Mouse (Mus musculus): ENCODE data around the gene Usp33. TPM values are rescaled to one million over a fixed set of nuclear protein-coding genes. Genes with fewer than 3 reads are reported as not detected.

Gene Usp33
- polyA plus RNA-seq, 1 experiment: 0.37 TPM

DNA sequence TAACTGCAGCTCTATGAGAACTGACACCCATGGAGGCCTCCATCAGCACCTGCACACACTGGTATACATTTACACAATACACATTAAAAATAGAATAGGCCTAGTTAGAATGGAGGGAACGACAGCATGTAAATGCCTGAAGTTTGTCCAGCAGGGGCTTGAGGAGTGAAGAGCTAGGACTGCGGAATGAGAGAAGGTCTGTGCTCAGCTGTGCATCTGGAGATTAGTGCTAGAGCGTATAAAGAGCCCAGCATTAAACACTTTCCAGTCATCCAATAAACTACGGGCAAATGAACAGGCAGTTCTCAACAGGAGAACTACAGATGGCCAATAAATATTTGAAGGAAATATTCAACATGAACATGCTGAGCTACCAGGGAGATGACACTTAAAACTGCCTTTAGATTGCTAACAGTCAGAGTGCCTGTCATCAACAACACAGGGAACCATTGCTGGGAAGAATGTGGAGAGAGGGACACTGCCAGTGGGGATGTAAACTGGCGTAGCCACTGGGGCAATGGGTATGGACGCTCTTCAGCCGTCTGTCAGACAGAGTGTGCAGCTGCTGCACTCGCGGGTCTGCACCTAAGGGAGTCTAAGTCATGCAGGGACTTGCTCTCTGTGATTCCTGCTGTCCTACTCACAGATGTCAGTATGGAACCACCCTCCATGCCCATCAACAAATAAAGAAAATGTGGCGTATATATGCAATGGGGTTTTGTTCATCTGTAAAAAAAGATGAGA lies 7.3 kb downstream of the Usp33 start:
- no peaks in the 10 kb centered on the region for H3K9me3 ChIP-seq (ENCODE audit: control insufficient read depth, low read length)
- peaks cover 57% of the 10 kb centered on the region for H3K36me3 ChIP-seq (ENCODE audit: control insufficient read depth)
- TF ChIP-seq TAL1 (IDR thresholded peaks at IDR 0.05; ENCODE audit: low read length): no peak
- TF ChIP-seq GATA1 (IDR thresholded peaks at IDR 0.05; ENCODE audit: low read length): no peak
- peaks cover 51% of the 10 kb centered on the region for H3K4me1 ChIP-seq (ENCODE audit: control insufficient read depth)
- no peaks in the 10 kb centered on the region for H3K27me3 ChIP-seq (ENCODE audit: control insufficient read depth)
- H3K4me3 ChIP-seq (replicated peaks): no peak overlapping the region

- H3K36me3 ChIP-seq (ENCODE audit: control insufficient read depth): peaks cover 62% of the 10 kb centered on the region
- no peaks in the 10 kb centered on the region for H3K27me3 ChIP-seq (ENCODE audit: control insufficient read depth)
- TF ChIP-seq GATA1 (IDR thresholded peaks at IDR 0.05; ENCODE audit: low read length) (no peak), TAL1 (IDR thresholded peaks at IDR 0.05; ENCODE audit: low read length) (no peak)
- H3K4me1 ChIP-seq (ENCODE audit: control insufficient read depth): peaks cover 40% of the 10 kb centered on the region
- peak overlapping the region; percentile 45 for H3K4me3 ChIP-seq (replicated peaks)
- no peaks in the 10 kb centered on the region for H3K9me3 ChIP-seq (ENCODE audit: control insufficient read depth, low read length)
These were observed 9.1 kb downstream of the Usp33 start for GRCm38 (mm10) chr3:152355361-152355760.

GRCm38 (mm10) chr3:152356751-152357150 lies 10.5 kb downstream of the Usp33 start:
- peaks cover 67% of the 10 kb centered on the region for H3K36me3 ChIP-seq (ENCODE audit: control insufficient read depth)

GRCm38 (mm10) chr3:152359151-152359550 lies 12.9 kb downstream of the Usp33 start:
- Histone ChIP-seq H3K9me3 (ENCODE audit: control insufficient read depth, low read length) (no peaks in the 10 kb centered on the region), H3K36me3 (ENCODE audit: control insufficient read depth) (peaks cover 78% of the 10 kb centered on the region), H3K4me3 (replicated peaks) (no peak overlapping the region), H3K27me3 (ENCODE audit: control insufficient read depth) (no peaks in the 10 kb centered on the region), H3K4me1 (ENCODE audit: control insufficient read depth) (peaks cover 22% of the 10 kb centered on the region)
- TF ChIP-seq TAL1 (IDR thresholded peaks at IDR 0.05; ENCODE audit: low read length): no peak
- no peak for TF ChIP-seq GATA1 (IDR thresholded peaks at IDR 0.05; ENCODE audit: low read length)

More at GRCm38 (mm10) chr3:152356751-152357150, 10.5 kb downstream of the Usp33 start:
- Histone ChIP-seq H3K4me1 (ENCODE audit: control insufficient read depth) (peaks cover 31% of the 10 kb centered on the region), H3K27me3 (ENCODE audit: control insufficient read depth) (no peaks in the 10 kb centered on the region), H3K9me3 (ENCODE audit: control insufficient read depth, low read length) (no peaks in the 10 kb centered on the region), H3K4me3 (replicated peaks) (no peak overlapping the region)
- TF ChIP-seq GATA1 (IDR thresholded peaks at IDR 0.05; ENCODE audit: low read length): no peak
- no peak for TF ChIP-seq TAL1 (IDR thresholded peaks at IDR 0.05; ENCODE audit: low read length)

DNA sequence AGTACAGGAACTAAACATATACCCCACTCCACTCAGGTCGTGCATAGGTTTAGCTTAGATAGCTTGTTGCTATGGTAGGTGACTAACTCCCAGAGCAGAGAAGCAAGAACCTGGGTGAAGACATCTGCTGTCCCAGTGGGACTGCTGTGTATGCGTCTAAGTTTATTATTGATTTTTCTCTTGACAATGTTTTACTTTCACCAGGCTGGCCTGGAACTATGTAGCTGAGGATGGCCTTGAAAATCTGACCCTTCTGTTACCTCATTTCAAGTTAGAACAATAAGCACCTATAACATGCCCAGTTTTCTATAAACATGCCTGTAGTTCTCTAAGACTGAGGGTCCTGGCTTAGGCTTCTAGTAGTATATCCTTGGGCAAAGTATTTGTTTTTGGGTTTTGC lies 17.9 kb downstream of the Usp33 start:
- Histone ChIP-seq H3K27me3 (ENCODE audit: control insufficient read depth) (no peaks in the 10 kb centered on the region), H3K36me3 (ENCODE audit: control insufficient read depth) (peaks cover 95% of the 10 kb centered on the region)
- no peak for TF ChIP-seq TAL1 (IDR thresholded peaks at IDR 0.05; ENCODE audit: low read length)
- no peak for TF ChIP-seq GATA1 (IDR thresholded peaks at IDR 0.05; ENCODE audit: low read length)

DNA sequence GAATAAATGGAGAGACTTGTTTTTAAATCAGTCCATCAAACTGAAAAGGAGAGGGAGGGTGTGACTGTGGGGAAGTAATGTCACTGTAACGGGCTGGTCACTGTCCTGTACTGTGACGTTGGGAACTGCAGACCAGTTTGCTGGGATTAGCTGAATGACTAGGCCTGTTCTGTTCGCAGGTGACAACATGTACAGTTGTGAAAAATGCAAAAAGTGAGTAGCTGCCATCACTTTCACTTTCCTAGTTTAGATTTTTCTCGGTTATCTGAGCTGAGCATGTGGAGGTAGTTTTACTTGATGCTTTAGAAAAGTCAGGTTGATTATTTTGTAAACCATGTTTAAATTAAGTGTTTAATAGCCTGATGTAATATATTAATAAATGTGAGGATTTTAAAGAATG lies 29.8 kb downstream of the Usp33 start:
- Histone ChIP-seq H3K36me3 (ENCODE audit: control insufficient read depth) (peaks cover 95% of the 10 kb centered on the region), H3K27me3 (ENCODE audit: control insufficient read depth) (no peaks in the 10 kb centered on the region), H3K9me3 (ENCODE audit: control insufficient read depth, low read length) (no peaks in the 10 kb centered on the region), H3K4me1 (ENCODE audit: control insufficient read depth) (no peaks in the 10 kb centered on the region), H3K4me3 (replicated peaks) (no peak overlapping the region)
- TF ChIP-seq TAL1 (IDR thresholded peaks at IDR 0.05; ENCODE audit: low read length): no peak
- TF ChIP-seq GATA1 (IDR thresholded peaks at IDR 0.05; ENCODE audit: low read length): no peak

More for the DNA sequence above, 17.9 kb downstream of the Usp33 start:
- H3K9me3 ChIP-seq (ENCODE audit: control insufficient read depth, low read length): no peaks in the 10 kb centered on the region
- H3K4me3 ChIP-seq (replicated peaks): no peak overlapping the region
- H3K4me1 ChIP-seq (ENCODE audit: control insufficient read depth): peaks cover 6% of the 10 kb centered on the region

DNA sequence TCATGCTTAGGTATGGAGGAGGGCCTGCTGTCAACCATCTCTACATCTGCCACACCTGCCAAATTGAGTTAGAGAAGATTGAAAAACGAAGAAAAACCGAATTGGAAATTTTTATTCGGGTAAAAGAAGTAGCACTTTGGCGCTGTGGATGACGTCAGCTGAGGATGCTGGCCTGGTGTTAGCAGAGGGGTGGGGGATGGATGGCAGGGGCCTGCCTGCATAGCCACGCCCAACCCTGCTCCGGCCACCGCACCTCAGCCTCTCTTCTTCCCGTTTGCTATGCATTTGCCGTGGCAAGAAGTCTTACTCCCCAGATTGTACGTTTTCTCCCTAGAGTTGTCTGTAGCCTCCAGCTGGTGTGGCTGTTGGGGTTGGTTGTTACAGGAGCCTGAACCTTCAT lies 37.8 kb downstream of the Usp33 start:
- peaks cover 92% of the 10 kb centered on the region for H3K36me3 ChIP-seq (ENCODE audit: control insufficient read depth)
- no peak overlapping the region for H3K4me3 ChIP-seq (replicated peaks)
- H3K27me3 ChIP-seq (ENCODE audit: control insufficient read depth): no peaks in the 10 kb centered on the region
- no peaks in the 10 kb centered on the region for H3K4me1 ChIP-seq (ENCODE audit: control insufficient read depth)
- TF ChIP-seq TAL1 (IDR thresholded peaks at IDR 0.05; ENCODE audit: low read length) (no peak), GATA1 (IDR thresholded peaks at IDR 0.05; ENCODE audit: low read length) (no peak)
- H3K9me3 ChIP-seq (ENCODE audit: control insufficient read depth, low read length): no peaks in the 10 kb centered on the region

DNA sequence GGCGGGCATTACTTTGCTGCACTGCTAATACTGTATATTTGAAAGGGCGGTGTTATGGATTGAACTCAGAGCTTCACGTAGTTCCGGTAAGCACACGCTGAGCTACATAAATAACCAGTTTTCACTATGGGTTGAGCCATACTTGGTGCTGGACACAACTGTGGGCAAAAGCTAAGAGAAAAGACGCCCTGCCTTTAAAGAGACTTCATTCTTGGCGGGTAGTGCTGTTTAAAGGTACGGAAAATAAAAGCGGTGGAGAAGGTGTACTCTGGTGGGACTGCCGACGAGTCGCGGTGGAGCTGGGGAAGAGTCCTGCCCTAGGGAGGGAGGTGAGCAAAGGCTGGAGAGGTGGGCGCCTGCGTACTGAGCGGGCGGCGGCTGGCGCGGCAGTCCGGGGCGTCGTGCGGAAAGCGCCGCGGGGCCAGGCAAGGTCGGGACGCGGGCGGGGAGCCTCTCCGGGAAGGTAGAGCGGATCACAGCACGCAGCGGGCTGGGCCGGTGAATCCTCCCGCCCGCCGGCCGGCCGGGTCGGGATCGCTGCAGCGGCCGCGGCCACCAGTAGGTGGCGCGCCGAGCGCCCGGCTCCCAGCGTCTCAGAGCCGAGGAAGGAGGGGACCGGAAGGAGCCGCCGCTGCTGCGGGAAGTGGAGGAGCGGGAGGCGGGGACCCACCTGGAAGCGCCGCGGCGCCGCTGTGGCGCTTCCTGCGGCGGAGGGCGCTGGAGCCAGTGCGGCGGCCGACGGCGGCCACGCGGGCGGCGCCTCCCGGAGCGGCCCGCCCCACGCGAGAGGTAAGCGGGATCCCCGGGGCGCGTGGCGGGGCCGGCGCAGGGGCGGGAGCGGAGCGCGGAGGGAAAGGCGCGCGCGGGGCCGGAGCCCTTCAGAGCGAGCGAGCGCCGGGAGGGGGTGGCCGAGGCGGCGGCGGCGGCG lies 49.3 kb downstream of the Usp33 start, which contains the start of gene Zzz3:
Zzz3 (plus strand) TSS at position 124 of the 928 bp plus-strand sequence.
- Histone ChIP-seq H3K27me3 (ENCODE audit: control insufficient read depth) (no peaks in the 10 kb centered on the region), H3K36me3 (ENCODE audit: control insufficient read depth) (peaks cover 58% of the 10 kb centered on the region), H3K9me3 (ENCODE audit: control insufficient read depth, low read length) (no peaks in the 10 kb centered on the region), H3K4me1 (ENCODE audit: control insufficient read depth) (peaks cover 53% of the 10 kb centered on the region), H3K4me3 (replicated peaks) (peak within 1 kb of the TSS; percentile 99)
- TF ChIP-seq TAL1 (IDR thresholded peaks at IDR 0.05; ENCODE audit: low read length): no peak
- TF ChIP-seq GATA1 (IDR thresholded peaks at IDR 0.05; ENCODE audit: low read length): no peak

Measured in erythroblast, embryonic 14.5 days (primary cell).